Mouse (Mus musculus) mouse embryonic stem cell (cell line): Measurements from ENCODE around the gene Rragd.
"Not testable (repeated sequence)": the region's sequence is repeated elsewhere in the genome, so short reads cannot be mapped to it uniquely, and the experiment has no call there.

Experiments
- in situ Hi-C, 2 experiments: fragments of 300-500 bp; cut with MboI; formaldehyde crosslinking; loops; 1 replicate in 1 of 2; 3 replicates in 1 of 2; pipeline ENCODE4 v1.14.3; 2019 to 2020; ENCODE audit warnings: low sequenced_read_pairs in 2 of 2, low pct_unique_long_range_greater_than_20kb in 1 of 2, mixed read lengths in 1 of 2; ENCODE audit not compliant: unreplicated experiment in 1 of 2

Gene Rragd

GRCm38 (mm10) chr4:32983176-32984155, 629 bp downstream of the Rragd start:
- in situ Hi-C loops, result no loop called here

DNA sequence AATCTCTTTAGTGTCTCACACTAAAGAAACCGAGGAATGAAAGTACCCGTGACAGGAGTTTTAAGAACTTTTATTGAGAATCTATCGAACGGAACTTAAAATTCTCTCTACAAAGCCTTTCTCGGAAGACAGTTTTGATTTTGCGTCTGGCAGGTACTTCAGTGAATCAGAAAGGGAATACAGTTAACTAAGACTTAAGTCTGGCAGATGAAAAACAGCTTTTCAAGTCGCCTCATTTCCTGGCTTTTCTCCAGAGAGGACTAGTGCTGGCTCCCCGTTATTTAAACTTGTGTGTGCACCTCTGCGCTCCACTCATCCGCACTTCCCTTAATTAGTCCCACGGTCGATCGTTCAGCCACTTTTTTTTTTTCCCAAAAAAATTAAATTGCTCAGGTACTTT, 1.4 kb downstream of the Rragd start:
- in situ Hi-C loops, result no loop called here

DNA sequence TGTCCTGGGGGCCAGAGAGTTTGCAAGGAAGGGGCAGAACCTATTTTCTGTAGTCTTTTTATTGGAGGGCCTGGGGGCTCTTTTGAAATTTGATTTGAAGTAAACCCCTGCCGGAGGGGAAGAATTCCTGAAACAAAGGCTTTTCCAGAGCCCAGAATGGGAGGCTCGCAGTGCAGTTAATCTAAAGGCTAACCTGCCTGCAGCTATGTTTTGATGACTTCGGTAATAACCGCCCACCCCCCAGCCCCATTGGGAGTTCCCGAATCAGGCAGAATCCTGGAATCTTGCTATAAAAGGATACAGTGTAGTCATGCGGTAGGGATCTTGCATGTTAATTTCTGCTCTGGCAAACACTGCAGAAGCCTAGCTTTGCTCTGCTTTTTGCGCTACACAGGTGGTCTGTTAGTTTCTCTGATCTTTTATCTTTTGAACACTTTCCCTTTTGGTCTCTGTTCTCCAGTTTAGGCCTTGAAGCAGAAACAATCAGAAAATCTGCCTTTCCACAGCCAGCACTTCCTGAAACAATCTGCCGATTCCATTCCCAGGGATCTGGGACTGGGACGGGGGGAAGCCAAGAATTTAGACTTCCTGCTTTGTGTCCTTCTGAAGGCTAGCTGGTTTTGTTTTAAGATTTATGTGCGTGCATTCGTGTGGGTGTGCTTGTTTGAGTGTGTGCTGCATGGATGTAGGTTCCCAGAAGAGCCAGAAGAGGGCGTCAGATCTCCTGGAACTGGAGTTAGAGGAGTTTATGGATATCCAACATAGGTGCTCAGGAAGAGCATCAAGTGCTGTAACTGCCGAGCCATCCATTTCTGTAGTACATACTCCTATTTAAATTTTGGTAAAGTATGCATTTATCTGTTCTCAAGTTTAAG, 2.2 kb downstream of the Rragd start:
- in situ Hi-C loops, result no loop called here

DNA sequence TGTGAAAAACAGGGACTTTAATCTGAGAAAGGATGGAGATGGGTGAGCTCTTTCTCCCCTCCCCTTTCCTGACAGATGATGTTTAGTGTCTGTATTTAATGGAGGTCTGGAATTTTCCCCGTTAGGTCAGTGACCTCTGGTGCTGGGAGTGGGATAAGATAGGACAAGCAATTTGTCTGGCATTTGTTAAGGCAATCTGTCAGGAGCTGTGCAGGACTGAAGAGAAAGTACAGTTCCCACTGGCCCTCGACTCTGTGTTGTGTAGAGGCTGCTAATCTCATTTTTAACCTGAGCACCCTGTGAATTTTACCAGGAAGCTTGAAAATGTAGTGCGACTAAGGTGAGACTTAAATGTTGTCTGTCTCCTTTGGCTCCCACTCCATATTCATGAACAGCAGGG, 2.8 kb downstream of the Rragd start:
- in situ Hi-C loops, result no loop called here

GRCm38 (mm10) chr4:32987006-32987405, 4.2 kb downstream of the Rragd start:
- in situ Hi-C loops, result no loop called here

GRCm38 (mm10) chr4:32989346-32989745, 6.5 kb downstream of the Rragd start:
- in situ Hi-C loops, result no loop called here

GRCm38 (mm10) chr4:32994168-32994567, 11.3 kb downstream of the Rragd start:
- in situ Hi-C loops, result no loop called here

DNA sequence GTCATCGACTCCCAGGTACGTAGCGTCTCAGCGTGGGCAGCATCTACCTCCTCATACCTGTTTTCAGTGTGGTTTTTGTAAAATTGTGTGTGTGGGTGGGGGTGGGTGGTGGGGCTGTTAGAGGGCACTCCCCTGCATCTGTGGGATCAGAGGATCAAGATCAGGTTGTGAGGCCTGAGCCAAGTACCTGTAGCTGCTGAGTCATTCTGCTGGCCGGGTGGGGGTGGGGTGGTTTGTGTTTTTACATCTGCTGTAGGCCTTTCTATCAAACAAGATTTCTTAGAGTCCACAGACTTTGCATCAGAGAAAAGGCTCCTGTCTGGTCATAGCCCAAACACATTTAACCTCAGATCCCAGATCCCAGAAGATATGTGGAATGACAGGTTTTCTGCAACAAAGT, 13.2 kb downstream of the Rragd start:
- in situ Hi-C loops, result no loop called here

- in situ Hi-C loops, result no loop called here
Observed at GRCm38 (mm10) chr4:32997571-32997970, 14.7 kb downstream of the Rragd start.

DNA sequence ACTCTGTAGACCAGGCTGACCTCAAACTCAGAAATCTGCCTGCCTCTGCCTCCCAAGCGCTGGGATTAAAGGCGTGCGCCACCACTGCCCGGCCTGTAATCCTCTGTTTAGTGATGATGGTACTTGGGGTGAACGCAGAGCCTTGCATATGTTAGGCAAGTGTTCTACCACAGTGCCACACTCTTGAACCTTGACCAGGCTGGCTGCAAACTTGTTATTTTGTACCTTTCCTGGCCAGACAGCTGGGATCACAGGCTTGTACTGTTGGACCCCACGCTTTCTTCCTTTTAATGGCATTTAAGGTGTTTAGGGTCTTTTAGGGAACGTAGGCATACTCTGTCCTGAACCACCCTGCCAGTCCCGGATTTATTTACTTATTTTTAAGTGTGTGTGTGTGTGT, 16.2 kb downstream of the Rragd start:
- in situ Hi-C loops, result no loop called here

DNA sequence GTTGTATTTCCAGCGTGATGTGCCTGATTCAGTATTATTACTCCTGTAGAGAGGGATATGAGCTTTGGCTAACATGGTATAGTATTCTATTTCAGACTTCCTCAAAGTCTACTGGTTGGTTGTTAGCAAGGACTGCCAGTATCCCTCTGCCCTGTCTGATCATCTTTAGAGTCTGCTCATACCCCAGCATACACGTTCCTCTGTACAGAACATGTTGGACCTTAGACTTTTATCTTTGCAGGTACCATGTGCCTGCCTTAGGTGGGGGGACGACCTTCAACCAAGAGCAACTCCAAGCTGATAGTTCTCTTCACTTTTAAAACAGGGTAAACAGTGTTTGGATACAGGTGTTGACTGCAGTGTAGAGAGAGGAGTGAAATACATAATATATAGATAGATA, 19.2 kb downstream of the Rragd start:
- in situ Hi-C loops, result no loop called here

DNA sequence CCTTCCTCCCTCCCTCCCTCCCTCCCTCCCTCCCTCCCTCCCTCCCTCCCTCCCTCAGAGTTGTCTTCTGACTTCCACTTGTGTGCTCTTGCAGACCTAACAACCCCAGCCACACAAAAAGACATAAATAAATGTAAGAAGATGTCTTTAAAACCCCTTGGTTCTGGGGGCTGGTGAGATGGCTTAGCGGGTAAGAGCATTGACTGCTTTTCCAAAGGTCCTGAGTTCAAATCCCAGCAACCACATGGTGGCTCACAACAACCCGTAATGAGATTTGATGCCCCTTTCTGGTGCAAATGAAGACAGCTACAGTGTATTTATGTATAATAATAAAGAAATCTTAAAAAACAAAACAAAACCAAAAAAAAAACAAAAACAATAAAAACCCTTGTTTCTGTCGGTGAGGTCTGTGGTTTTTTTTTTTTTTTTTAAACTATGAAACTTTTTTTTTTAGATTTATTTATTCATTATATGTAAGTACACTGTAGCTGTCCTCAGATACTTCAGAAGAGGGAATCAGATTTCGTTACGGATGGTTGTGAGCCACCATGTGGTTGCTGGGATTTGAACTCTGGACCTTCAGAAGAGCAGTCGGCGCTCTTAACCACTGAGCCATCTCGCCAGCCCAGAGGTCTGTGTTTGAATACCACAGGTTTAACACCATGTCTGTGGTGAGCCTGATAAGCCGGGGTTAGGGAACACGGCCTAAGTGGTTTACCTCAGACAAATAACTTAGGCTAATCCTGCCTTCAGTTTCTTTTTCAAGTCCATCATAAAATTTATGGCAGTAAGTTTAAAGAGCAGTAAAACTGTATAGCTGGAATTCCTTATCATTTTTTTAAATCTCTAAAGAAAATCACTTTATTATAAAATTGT, 23.0 kb downstream of the Rragd start:
- in situ Hi-C loops, result not testable (repeated sequence)

DNA sequence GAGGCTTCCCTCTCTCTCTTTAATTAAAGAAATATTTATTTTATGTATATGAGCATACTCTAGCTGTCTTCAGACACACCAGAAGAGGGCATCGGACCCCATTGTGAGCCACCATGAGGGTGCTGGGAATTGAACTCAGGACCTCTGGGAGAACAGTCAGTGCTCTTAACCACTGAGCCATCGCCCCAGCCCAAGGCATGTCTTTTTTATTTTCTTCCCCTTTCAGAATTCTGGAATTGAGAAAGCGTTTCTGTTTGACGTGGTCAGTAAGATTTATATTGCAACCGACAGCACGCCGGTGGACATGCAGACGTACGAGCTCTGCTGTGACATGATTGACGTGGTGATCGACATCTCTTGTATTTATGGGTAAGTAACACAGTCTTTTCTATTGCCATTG, 24.0 kb downstream of the Rragd start:
- in situ Hi-C loops, result no loop called here

- in situ Hi-C loops, result no loop called here
Observed at GRCm38 (mm10) chr4:33007443-33008217, 24.8 kb downstream of the Rragd start.

DNA sequence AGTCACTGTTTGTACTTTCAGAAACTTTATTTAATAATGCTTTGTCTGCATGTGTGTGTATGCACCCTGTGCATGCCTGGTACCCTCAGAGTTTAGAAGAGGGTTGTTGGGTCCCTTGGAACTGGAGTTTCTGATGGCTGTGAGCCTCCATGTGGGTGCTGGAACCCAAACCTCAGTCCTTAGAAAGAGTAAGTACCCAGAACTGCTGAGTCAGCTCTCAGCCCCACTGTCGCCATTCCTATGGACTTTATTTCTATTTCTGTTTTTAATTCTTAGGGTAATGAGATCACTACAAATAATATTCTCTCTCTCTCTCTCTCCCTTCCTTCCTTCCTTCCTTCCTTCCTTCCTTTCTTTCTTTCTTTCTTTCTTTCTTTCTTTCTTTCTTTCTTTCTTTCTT, 27.2 kb downstream of the Rragd start:
- in situ Hi-C loops, result no loop called here

DNA sequence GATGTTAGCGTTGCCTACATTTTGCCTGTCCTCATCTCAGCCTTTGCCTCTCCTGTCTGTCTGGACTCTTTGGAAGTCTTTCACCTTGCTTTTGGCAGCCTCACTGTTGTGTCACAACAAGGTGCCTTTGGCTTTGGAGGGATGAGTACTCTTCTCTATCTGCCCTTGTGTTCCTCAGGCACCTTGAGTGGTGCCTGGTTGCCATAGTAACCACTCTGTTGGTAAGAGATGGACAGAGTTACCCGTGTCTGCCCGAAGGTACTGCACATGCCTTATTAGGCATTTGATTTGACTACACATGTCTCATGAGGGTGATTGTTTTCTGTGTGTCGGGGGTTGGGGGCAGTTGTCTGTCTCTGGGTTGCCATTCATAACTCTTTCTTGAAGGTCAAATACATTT, 29.6 kb downstream of the Rragd start:
- in situ Hi-C loops, result no loop called here

- in situ Hi-C loops, result no loop called here
Observed at GRCm38 (mm10) chr4:33018361-33018999, 35.6 kb downstream of the Rragd start.
